Mouse (Mus musculus) lung, postnatal 25 days (tissue): ENCODE results near the gene Smad6.

Experiments
- DNase-seq: peaks from one replicate; pipeline ENCODE4 v3.0.0; 2022; ENCODE audit warnings: low spot score

The Smad6 gene

GRCm38 (mm10) chr9:63959933-63960828, 61.7 kb downstream of the Smad6 start:
- DNase-seq: no peak

GRCm38 (mm10) chr9:63959129-63959932, 62.5 kb downstream of the Smad6 start:
- DNase-seq: peak; percentile 66

GRCm38 (mm10) chr9:63958337-63959030, 63.4 kb downstream of the Smad6 start:
- DNase-seq: peak; percentile 60

- no peak for DNase-seq
Observed at GRCm38 (mm10) chr9:63957647-63958185, 64.1 kb downstream of the Smad6 start.

- peak; percentile 68 for DNase-seq
Observed at GRCm38 (mm10) chr9:63956052-63956451, 65.8 kb downstream of the Smad6 start.

- DNase-seq: no peak
Observed at GRCm38 (mm10) chr9:63953691-63954090, 68.2 kb downstream of the Smad6 start.

GRCm38 (mm10) chr9:63952591-63952990, 69.3 kb downstream of the Smad6 start:
- peak; percentile 49 for DNase-seq

GRCm38 (mm10) chr9:63950357-63950756, 71.5 kb downstream of the Smad6 start:
- DNase-seq: no peak

- no peak for DNase-seq
Observed at GRCm38 (mm10) chr9:63949393-63949792, 72.5 kb downstream of the Smad6 start.

- no peak for DNase-seq
Observed at GRCm38 (mm10) chr9:63942608-63942982, 79.3 kb downstream of the Smad6 start.

- DNase-seq: peak; percentile 64
Observed at GRCm38 (mm10) chr9:63941747-63942607, 79.9 kb downstream of the Smad6 start.

GRCm38 (mm10) chr9:63936256-63936655, 85.6 kb downstream of the Smad6 start:
- DNase-seq: no peak

- no peak for DNase-seq
Observed at GRCm38 (mm10) chr9:63933068-63933467, 88.8 kb downstream of the Smad6 start.

GRCm38 (mm10) chr9:63927340-63928049, 94.4 kb downstream of the Smad6 start:
- peak; percentile 26 for DNase-seq

- DNase-seq: no peak
Observed at GRCm38 (mm10) chr9:63926377-63926776, 95.5 kb downstream of the Smad6 start.

- no peak for DNase-seq
Observed at GRCm38 (mm10) chr9:63923190-63923717, 98.6 kb downstream of the Smad6 start.

- DNase-seq: no peak
Observed at GRCm38 (mm10) chr9:63919708-63920107, 102.2 kb downstream of the Smad6 start.

- no peak for DNase-seq
Observed at GRCm38 (mm10) chr9:63919001-63919555, 102.8 kb downstream of the Smad6 start.

- DNase-seq: peak; percentile 87
Observed at GRCm38 (mm10) chr9:63918245-63918644, 103.6 kb downstream of the Smad6 start.

GRCm38 (mm10) chr9:63916441-63916840, 105.4 kb downstream of the Smad6 start:
- DNase-seq: no peak
